Mouse (Mus musculus) yolk sac, embryonic 10.5 days (tissue): ENCODE data around the gene Gm21962.
"Not testable (repeated sequence)": the region's sequence is repeated elsewhere in the genome, so short reads cannot be mapped to it uniquely, and the experiment has no call there.

Experiments used
- DNase-seq: peaks from one replicate; pipeline ENCODE4 v3.0.0-alpha.2; 2017; ENCODE audit warnings: low spot score

Gm21962 gene

DNA sequence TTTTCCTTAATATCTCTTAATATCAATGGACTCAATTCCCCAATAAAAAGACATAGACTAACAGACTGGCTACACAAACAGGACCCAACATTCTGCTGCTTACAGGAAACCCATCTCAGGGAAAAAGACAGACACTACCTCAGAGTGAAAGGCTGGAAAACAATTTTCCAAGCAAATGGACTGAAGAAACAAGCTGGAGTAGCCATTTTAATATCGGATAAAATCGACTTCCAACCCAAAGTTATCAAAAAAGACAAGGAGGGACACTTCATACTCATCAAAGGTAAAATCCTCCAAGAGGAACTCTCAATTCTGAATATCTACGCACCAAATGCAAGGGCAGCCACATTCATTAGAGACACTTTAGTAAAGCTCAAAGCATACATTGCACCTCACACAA lies at the start of gene Gm21962:
Gene Gm21962 (plus strand): TSS at position 301 of the 400 bp plus-strand sequence.
- DNase-seq, result not testable (repeated sequence)

DNA sequence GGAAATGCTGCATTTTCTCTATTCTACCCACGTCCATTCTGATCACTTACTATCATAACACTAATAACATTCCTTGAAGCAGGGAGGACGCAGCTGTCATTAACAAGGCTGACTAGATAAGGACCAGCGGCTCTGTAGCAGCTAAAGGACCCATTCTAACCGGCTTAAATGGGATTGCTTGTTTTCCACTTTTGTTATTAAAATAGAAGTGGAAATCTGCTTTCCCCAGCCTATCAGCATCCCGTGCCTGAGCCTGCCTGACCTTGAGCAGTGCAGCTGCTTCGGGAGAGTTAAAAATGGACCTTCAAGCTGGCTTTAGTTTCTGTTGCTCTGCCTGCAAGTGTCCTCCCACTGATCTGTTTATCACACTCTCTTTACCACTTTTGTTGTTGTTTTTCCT lies 49.2 kb upstream of the Gm21962 start:
- no peak for DNase-seq

DNA sequence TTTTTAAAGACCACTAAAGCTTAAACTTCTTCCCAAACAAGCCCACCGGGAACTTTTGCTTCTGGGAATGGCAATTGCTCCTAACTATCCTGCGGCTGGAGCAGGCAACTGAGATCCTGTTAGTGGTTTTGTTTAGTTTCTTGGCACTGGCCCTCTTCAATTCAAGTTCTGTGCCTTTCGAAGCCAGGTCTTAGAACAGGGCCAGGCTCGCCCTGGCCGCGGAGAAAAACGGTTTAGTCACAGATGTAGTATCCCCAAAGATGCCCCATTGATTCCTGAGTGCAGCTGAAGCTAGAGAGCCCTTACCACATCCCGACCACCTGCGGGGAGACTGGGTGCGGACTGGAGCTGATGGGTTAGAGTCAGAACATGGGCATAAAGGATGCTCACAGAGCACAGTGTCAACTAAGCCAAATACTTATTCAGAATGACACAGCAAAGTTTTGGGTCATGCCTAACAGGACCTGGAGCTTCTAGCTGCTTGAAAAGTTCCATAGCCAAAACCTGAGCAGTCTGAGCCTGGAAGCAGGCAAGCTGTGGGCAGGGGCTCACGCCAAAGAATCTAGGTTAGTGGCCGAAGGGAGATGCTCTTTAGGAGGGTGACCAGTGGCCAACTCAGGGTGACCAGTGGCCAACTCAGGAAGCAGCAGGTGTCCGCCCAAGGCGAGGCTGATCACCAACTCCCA lies 48.3 kb upstream of the Gm21962 start:
- DNase-seq, result no peak

DNA sequence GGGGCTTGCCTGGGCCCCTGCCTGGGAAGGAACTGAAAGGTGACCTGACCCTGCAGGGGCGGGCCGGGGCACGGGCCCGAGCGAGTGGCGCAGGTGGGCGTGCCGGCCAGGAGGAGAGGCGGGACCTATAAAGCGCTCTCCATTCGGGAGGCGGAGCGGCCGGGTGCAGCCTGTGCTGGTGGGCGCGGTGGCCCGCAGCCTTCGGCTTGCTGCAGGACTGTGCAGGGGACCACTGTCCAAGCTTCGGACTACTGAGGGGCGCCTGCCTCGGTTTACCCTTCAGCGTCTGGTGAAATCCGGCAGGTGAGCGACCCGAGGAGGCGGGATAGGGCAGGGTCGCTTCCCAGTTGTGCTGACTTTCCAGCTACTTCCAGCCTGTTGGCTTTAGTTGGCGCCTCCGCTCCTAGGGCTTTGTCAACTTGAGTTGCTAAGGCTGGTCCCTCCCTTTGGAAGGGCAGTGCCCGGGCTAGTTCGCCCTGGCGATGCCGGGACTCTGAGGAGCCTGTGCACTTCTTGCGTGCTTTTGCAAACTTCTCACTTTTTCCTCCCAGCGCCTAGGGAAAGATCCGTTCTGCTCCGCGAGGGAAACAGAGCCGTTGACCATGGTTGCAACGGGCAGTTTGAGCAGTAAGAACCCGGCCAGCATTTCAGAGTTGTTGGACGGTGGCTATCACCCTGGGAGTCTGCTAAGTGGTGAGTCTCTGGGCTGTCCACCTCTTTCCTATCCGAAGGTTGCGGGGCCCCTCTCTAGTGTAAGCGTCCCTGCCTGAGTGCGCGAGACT lies 47.6 kb upstream of the Gm21962 start:
- DNase-seq, result peak; percentile 68

DNA sequence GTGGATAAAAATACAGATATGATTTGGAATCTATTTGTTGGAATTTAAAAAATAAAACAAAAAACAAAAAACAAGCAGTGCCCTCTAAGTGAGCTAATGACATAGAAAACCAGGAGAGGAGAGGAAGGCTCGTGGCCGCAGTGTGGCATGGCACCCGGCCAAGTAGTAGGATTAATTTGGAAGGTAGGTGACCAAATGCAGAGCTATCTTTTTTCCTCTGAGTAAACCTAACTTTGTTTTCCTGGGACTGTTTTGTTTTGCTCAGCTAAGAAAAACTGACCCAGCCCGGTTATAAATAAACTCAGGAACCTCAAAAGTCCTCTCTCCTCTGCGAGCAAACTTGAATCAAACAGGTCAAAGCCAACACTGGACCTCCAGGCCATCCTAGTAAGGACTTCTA lies 46.3 kb upstream of the Gm21962 start:
- DNase-seq, result no peak

DNA sequence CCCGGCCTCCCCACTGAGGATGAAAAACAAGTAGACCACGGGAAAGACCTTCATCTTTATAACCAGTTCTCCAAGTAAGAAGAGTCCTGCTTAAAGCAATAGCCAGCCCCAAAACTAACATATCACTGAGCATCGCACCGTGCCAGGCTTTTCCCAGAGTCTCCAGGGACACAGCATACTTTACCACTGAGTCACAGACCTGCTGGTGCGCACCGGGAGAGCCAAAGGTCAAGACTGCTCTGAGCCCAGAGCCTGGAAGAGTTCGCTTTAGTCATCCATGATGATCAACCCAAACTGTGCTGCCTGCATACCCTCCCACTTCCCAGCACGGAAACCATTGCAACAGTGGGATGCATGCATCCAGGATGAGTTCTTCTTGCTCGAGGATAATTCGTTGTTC lies 37.6 kb upstream of the Gm21962 start:
- DNase-seq, result no peak

DNA sequence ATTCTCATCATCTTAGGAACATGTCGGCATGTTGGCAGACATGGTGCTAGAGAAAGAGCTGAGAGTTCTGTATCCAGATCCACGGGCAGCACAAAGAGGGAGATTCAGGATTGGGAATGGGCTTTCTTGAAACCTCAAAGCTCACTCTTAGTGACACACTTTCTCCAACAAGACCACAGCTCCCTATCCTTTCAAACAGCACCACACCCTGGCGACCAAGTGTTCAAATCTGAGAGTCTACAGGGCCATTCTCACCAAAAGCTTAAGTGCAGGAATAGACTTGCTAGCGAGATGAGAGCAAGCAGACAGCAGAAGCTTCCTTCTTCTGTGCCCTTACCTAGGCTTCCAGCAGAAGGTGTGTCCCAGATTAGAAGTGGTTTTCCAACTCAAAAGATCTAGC lies 34.8 kb upstream of the Gm21962 start:
- DNase-seq, result no peak

DNA sequence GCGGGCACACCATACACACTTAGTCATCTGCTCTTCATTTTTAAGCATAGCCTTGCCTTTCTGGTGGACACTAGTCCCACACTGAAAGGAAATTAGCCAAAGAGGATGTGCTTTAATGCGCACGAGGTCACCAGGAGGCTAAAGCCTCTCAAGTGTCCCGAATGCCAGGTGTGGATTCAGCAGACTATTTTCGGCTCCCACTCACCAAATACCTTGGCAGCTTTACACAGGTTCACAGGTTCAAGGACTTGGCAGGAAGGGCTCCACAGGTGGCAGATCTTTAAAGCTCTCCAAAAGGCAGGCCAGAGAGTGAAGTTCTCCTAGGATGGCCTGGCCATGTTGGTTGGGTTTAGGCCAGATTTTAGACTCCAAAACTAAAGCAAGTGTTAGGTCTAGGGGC lies 30.1 kb upstream of the Gm21962 start:
- DNase-seq, result no peak

DNA sequence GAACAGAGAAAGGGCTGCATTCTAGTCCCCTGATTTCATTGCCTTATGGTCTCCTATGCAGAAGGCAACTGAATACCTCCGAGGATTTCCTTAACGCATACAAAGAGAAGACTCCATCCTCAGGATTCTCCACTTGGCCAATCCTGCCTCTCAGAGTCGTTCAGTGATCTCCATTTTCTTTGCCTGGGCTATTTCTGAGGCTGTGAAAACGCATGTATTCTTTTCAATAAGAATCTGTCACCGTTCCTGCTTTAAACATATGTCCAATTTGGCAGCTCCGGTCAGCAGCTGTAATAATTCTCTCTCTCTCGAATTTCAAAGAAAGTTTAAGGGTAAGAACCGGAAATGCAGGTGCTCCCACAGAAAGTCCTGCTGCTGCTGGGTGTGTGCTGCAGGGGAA lies 29.2 kb upstream of the Gm21962 start:
- DNase-seq, result no peak

DNA sequence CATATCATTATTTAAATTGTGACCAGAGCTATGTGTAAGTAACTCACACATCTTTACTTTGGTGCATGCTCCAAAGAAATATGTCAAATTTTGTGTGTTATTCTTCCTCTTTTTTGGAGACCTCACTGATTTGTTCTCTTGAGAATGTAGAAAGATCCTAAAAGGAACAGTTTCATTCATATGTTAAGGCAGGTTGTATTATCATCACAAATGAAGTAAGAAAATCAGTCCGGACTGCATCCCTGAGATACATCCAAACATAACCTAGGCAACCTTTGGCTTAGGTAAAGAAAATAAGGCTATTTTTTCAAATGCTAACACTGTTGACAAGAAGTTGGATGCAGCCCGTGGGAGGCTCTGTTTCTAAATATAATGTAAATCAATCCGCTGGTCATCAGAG lies 28.8 kb upstream of the Gm21962 start:
- DNase-seq, result no peak

DNA sequence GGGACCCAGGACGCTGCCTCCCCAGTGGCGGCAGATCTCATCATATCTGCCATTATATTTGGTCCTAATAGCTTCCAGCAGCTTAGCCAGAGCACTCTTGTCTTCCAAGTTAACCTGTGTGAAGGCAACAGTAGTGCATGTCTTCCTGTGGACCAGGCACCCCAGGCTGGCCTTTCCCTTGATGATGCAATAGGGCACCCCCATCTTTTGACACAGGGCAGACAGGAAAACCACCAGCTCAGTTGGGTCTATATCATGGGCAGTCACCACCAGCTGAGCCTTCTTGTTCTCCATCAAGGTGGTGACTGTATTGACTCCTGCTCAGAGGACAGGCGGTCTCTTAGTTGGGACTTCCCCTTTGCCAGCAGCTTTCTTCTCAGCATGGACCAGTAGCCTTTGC lies 27.2 kb upstream of the Gm21962 start:
- no peak for DNase-seq

DNA sequence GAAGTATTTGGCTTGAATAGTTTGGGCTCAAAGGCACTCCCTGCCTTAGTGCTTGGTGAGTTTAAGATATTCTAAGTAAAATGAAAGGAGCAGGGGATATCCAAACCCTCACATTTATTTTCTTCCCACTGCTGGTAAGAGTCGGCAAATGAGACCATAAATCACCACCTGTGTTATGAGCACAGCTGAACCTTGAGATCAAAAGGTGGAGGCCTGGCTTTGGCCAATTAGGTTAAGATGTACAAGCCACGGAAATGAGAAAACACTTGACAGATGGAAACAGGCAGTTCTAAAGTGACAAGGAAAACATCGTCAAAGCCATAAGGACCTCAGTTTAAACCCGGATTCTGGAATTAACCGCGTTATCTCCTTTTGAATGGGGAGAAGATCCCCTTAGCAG lies 26.4 kb upstream of the Gm21962 start:
- no peak for DNase-seq

DNA sequence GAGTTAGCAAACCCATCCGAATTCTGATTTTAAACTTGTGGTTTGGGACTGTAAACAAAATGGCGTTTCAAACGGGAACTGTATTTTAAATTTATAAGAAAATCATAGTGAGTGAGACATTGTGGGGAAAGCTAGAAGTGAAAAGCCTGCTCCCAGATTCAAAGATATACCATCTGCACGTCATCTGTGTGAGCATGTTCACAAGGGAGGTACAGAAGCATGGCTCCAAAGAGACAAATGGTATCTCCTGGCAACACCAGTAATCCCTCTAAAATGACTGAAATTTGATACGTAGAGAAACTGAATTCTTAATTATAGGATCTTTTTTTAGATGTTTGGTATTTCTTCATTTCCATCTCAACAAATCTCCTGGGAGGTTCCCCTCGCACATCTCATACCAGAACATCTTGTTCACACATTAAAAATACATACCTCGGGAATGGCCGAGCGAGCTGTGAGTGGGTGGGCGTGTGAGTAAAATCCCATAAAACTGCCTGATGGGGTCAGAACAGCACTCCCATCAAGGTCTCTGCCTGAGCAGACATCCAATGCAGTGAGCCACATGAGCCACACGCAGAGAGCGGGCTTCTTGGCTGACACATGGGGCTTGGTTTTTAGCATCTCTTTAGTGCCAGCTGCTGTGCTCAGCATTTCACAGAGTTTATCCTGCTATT lies 23.8 kb upstream of the Gm21962 start:
- no peak for DNase-seq

DNA sequence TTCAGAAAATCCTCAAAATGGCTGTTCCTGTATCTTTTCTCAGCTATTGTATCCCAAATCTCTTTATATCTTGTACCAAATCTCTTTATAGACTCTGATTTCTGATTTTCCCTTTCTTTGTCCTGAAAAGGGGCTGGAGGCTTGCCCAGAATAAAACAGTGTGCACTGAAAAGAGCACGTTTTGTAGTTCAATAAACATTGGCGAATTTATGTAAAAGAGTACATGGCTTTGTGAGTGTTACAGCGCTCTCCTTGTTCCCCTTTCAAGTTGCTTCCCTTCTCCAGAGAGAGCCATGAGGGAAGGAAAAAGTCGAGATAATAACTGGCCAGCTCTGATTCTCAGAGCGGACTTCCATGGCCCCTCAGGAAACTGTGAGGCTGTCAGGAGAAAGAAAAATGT lies 22.2 kb upstream of the Gm21962 start:
- DNase-seq, result no peak

DNA sequence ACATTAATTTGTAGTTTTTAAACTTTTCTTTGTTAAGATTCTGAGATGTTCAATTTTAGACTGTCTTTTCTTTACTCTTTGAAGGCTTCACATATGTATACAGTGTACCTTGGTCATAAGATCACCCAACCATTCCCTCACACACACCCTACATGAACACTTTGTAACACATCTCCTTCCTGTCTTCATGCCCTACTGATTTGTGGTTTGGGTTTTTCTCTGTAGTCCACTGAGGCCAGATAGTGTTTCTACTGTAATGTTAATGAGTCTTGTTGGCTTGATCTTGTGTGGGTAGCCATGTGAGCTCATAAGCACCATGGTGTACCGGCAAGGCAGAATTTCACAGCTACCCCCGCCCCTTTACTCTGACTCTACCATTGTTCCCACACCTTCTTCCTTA lies 18.5 kb upstream of the Gm21962 start:
- DNase-seq, result no peak

DNA sequence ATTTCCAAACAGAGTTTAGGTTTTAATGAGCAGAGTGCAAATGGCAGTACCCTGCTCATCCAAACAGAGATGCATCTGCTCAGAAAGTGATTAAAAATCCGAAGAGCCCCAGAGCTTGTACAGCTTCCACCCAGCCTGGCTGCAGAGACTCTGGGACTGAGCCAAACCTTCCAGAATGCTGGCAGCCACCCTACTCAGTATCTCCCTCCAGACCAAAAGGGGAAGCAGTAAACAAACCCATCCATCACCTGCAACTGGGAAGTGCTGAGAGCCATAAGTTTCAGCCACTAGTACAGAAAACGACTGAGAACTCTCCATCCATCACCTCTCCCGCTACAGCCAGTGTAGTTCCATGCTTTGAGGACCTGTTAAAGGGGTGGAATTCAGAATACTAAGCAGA lies 9.6 kb downstream of the Gm21962 start:
- peak; percentile 7 for DNase-seq

DNA sequence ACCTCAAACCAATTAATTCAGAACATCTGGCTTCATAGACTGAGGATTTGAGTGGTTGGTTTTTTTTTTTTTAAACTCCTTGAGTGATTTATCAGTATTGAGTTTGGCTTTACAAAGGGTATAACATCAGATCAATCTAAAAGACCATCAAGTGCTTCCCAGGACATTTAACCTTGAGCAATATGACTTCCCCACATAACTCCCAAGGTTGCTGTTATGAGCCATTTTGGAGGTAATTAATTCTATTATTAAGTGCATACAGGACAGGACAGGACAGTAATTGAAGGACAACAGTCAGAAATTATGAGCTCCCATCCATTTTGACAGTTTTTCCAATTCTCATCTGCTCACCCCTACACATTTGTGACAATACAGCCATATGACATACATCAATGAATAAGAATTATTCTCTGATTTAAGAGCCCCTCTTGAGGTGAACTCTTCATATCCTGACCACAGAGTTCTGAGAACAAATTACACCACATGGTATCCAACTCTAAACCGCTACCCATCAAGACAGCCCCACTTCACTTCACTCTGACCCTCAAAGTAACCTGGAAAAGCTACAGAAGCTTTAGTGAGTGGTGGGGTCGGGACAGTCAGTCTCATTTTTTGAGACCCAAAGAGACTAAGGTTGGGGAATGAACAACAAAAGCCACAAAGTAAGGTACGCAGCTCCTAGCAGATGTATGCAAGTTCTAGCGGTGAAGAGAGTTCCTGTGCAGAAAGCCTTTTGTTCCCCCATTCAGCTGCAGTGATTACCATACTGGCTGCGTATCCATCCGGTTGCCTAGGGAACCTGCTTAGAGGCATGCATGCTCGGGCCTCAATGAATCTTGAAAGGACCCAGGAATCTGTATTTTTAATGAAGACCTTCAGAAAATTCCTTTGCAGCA lies 11.8 kb downstream of the Gm21962 start:
- DNase-seq, result no peak

DNA sequence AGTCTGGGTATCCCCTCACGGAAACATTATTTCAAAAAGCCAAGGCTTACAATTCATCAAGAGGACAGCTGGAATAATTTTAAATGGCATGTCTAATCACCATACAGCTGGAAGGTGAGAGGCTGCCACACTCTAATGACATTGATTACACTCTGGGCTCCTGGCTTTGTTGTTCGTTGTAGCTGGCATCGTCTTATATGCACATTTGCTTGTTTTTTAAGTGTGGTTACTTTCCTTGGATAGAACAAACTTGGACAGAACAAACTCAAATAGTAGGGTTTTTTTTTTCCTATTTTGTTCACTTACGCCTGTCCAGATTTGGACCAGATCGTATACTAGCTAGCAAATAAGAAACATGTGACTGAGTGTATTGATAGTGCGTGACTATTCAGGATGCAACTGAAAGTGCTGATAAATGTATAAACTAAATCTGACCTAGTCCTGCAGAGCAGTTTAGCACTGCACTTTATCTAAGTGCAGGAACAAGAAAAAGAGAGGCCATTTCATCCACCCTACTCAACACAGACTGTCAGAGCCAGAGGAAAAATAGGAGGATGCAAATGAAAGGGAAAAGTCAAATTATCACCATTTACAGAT lies 12.6 kb downstream of the Gm21962 start:
- DNase-seq, result no peak

DNA sequence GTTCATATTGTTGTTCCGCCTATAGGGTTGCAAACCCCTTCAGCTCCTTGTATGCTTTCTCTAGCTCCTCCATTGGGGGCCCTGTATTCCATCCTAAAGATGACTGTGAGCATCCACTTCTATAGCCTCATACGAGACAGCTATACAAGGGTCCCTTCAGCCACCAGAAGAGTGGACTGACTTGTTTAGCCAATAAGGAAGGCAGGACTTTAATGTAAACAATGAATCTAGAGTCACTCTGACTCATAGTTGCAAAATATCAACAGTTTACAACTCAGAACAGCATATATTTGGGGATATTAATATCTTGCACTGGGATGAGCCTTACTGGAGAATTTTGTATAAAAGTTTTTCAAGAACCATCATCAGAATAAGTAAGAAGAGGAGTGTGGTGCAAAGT lies 15.6 kb downstream of the Gm21962 start:
- DNase-seq, result no peak

DNA sequence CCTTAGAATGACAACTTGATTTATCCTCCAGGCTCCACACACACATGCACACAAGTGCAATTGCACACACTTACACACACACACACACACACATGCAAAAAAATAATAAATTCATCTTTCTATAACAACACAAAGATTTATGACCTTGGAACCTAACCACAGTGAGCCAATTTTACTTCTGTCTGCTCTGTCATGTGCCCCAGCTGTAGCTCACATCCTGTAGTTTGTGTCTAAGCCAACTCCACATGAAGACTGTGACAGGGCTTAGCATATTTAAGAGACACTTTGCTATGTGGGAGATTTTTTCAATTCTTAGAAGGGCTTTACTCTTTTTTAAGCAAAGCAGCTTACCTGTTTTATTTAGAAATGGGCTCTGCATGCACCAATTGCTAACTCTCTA lies 20.2 kb downstream of the Gm21962 start:
- no peak for DNase-seq

DNA sequence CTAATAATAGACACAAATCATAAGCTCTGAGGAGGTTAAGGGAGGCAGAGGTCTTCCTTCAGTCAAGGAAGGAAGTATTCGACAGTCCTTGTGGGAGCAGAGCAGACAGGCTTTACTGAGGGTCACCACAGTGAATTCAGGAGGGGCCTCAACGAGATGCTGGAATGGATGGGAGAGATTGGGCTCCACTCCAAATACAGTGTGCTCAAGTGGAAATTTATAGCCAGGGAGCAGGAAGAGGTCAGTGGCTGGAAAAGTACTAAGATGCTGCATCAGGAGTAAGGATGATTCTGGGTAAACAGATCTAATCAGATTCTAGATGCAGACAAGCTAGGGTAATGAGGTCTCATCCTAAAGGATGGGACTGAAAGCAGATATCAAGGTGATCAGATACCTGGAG lies 44.6 kb downstream of the Gm21962 start:
- DNase-seq, result no peak
